Mouse (Mus musculus): ENCODE measurements around the gene Tatdn3.

DNA sequence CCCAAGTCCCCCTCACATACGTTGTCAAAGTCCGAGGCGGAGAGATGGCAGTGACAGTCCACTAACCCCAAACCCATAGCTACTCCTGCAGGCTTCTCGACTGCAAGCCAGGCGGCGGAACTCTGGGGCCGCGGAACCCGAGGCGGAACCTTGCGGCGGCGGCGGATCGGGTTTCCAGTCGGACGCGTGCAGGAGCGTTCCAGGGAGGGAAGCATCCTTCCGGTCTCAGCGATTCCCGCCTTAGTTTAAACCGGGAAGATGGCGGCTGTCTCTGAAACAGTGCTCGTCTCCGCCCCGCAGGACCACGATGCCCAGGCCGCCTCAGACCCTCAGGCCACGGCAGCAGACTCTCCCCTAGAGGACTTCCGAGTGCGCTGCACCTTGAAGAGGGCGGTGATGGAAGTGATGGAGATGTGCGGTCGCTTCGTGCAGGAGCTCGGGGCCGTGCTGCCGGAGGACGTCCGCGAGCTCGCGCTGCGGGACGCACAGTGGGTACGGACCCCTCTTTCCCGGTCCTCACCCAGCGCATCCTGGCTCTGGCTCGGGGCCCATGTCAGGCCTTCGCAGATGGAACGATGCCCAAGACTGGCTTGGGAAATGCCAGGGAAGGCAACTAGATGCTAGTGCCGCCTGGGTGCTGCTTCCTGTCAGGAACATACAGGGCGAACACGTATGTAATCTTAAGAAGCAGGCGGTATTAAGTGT, at the start of gene Tatdn3, which contains the start of gene Nsl1:
- TF ChIP-seq CTCF (IDR thresholded peaks at IDR 0.05; ENCODE audit: borderline replicate concordance, extremely low read depth, insufficient read depth, insufficient read length), result no peak
- TF ChIP-seq POLR2A (IDR thresholded peaks at IDR 0.05; ENCODE audit: borderline replicate concordance, extremely low read depth, insufficient read depth, insufficient read length, poor library complexity, severe bottlenecking), result peak; percentile 18; the same call in 1 of the 2 replicates

All from brain, embryonic 14.5 days (tissue).